Mouse (Mus musculus) megakaryocyte, embryonic 14.5 days (primary cell): ENCODE results near the gene Bcl2.

ENCODE experiments used
- FLI1 ChIP-seq: IDR thresholded peaks from 2 replicates; pipeline ENCODE4 v1.6.1; 2012; ENCODE audit warnings: low read length, inconsistent platforms, mixed read lengths
- GATA1 ChIP-seq: IDR thresholded peaks from 3 replicates; pipeline ENCODE4 v1.6.1; 2012; ENCODE audit warnings: mixed read lengths, low read length, inconsistent platforms, borderline replicate concordance

- no peak for TF ChIP-seq GATA1
- no peak for TF ChIP-seq FLI1
These were observed 44.9 kb upstream of the Bcl2 start for GRCm38 (mm10) chr1:106758734-106759571.
